Mouse (Mus musculus): ENCODE results near the gene Rmnd5b.
A peak's percentile ranks its signal among the peaks of the same experiment; 100 is the strongest.

Gene Rmnd5b

DNA sequence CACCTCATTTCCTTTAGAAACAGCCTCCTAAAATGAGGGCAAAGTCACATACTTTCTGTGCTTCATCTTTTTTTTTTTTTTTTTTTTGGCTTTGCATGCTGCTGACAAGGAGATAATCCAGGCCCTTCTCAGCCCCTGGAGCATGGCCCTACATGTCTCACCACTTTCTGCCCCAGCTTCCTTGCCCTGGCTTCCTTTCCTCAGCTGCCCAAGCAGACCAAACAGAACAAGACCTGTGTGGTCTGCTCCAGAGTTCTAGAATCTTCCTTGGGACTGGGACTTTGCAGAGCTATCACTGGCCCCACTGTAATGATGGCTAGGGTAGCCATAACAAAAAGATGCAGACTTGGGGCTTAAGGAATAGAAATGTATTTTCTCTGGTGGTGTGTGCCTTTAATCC lies 45.7 kb downstream of the Rmnd5b start:
- DNase-seq: no peak

- DNase-seq: no peak
Measured at GRCm38 (mm10) chr11:51588833-51589232, 46.9 kb downstream of the Rmnd5b start.

- no peak for DNase-seq
Measured at GRCm38 (mm10) chr11:51587059-51587458, 48.6 kb downstream of the Rmnd5b start.

DNA sequence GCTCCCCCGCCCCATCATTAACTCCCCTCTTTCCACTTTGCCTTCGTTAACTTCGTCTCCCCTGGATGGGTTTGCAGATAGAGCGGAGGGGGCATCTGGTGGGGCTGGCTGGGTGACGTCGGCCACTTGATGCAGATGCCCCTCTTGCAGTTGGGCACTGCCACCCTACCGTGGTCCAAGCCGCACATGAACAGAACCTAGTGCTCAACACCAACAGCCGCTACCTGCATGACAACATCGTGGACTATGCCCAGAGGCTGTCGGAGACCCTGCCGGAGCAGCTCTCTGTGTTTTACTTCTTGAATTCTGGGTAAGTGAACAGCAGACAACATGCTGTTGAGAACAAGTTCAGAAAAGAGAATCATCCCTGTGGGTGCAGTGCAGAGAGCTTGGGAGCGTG lies 49.3 kb downstream of the Rmnd5b start:
- no peak for DNase-seq

- no peak for DNase-seq
Measured at GRCm38 (mm10) chr11:51585608-51586252, 50.0 kb downstream of the Rmnd5b start.

GRCm38 (mm10) chr11:51584431-51585248 lies 51.1 kb downstream of the Rmnd5b start, which contains the start of gene Phykpl:
Gene Phykpl, plus strand, starts transcription at chr11:51584757.
- peak; percentile 98 to 99 for DNase-seq

DNA sequence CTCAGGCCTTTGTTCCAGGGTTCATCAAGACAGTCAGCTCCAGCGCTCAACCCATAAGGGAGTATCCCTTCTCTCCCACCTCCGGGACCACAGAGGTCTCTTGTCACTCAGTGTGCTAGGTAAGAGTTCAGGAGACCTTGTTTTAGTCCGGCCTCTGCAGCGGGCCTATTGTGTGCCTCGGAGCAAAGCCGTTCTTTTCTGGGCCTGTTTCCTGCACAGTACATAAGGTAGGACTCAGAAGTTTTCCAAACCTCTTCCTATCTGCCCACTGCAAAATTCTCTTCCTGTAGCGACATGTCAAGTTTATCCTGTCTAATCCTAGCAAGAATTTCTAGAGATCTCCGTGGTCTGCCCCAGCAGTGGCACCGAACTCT lies 51.7 kb downstream of the Rmnd5b start:
- no peak for DNase-seq

DNA sequence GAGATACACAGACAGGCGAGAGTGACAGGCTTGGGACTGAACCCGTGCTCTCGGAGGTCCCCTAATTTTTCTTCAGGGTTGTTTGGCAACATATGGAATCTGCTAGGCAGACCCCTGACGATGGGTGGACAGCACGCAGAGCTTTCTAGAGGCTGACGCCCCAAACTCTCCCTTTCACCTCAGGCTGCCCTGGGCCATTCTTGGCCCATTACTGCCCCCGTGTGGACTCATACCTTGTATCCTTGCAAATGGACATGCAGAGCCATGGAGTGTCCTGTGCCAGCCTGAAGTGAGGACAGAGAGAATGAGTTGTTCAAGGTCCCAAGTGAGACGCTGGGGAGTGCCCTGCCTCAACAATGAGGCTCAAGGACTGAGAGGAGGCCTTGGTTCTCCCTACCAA lies 53.0 kb downstream of the Rmnd5b start:
- DNase-seq: peak; percentile 76 to 84

DNA sequence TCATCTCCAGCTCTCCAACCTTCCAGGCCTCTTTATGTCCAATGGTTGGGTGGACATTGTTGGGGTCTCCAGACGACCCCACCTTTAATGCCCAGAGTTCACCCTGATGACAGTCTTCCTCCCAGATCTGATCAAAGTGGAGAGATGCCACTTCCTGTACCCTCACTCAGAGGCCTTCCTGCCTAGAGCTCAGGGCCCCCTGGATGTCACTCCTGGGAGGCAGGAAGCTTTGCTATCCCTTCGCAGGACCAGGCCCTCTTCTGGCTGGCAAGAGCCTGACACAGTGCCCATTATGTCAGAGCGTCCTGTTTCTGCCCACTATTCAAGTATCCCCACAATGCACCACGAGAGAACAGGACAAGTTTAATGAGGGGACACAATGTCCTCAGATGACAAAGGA lies 56.7 kb downstream of the Rmnd5b start:
- DNase-seq: no peak

GRCm38 (mm10) chr11:51577587-51577986 lies 58.1 kb downstream of the Rmnd5b start:
- DNase-seq: no peak

DNA sequence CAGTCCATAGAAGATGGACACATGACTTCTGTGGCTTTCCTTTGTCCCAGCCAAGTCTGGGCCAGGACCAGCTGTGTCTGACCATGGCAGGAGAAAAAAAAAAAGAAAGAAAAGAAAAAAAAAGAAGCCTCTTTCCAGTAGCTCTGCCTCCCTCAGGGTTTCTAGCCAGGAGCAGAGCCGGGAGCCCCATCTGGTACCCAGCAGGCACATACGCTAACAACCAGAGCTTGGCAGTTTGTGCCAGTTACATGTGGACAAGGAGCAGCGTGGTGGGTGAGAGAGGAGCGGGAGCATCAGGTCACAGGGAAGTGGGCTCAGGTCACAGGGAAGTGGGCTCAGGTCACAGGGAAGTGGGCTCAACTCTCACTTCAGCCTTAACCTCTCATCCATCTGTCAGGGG lies 59.2 kb downstream of the Rmnd5b start:
- no peak for DNase-seq

All from lung, adult 18-20 months (tissue).